Mouse (Mus musculus): ENCODE data around the gene Tanc1.

The Tanc1 gene

GRCm38 (mm10) chr2:59653306-59654165 lies 41.7 kb downstream of the Tanc1 start:
- DNase-seq = no peak

GRCm38 (mm10) chr2:59655471-59655870 lies 43.6 kb downstream of the Tanc1 start:
- no peak for DNase-seq

- DNase-seq = no peak
Measured at GRCm38 (mm10) chr2:59656680-59657079, 44.8 kb downstream of the Tanc1 start.

GRCm38 (mm10) chr2:59659686-59660085 lies 47.8 kb downstream of the Tanc1 start:
- no peak for DNase-seq

GRCm38 (mm10) chr2:59660891-59661805 lies 49.3 kb downstream of the Tanc1 start:
- DNase-seq = no peak

- DNase-seq = no peak
Measured at GRCm38 (mm10) chr2:59664803-59665567, 53.1 kb downstream of the Tanc1 start.

- DNase-seq = no peak
Measured at GRCm38 (mm10) chr2:59666533-59666932, 54.7 kb downstream of the Tanc1 start.

GRCm38 (mm10) chr2:59670087-59671060 lies 58.5 kb downstream of the Tanc1 start:
- DNase-seq = peak; percentile 85

GRCm38 (mm10) chr2:59671671-59672070 lies 59.8 kb downstream of the Tanc1 start:
- no peak for DNase-seq

- no peak for DNase-seq
Measured at GRCm38 (mm10) chr2:59672086-59672485, 60.2 kb downstream of the Tanc1 start.

- DNase-seq = no peak
Measured at GRCm38 (mm10) chr2:59672686-59673085, 60.8 kb downstream of the Tanc1 start.

GRCm38 (mm10) chr2:59673351-59673750 lies 61.5 kb downstream of the Tanc1 start:
- no peak for DNase-seq

- no peak for DNase-seq
Measured at GRCm38 (mm10) chr2:59673877-59674276, 62.0 kb downstream of the Tanc1 start.

- DNase-seq = peak; percentile 52
Measured at GRCm38 (mm10) chr2:59675270-59675995, 63.6 kb downstream of the Tanc1 start.

GRCm38 (mm10) chr2:59676041-59676440 lies 64.2 kb downstream of the Tanc1 start:
- DNase-seq = no peak

GRCm38 (mm10) chr2:59676442-59676841 lies 64.6 kb downstream of the Tanc1 start:
- DNase-seq = no peak

- DNase-seq = no peak
Measured at GRCm38 (mm10) chr2:59679424-59680020, 67.7 kb downstream of the Tanc1 start.

GRCm38 (mm10) chr2:59680736-59681135 lies 68.9 kb downstream of the Tanc1 start:
- no peak for DNase-seq

- DNase-seq = no peak
Measured at GRCm38 (mm10) chr2:59681181-59681580, 69.3 kb downstream of the Tanc1 start.

GRCm38 (mm10) chr2:59684864-59685605 lies 73.2 kb downstream of the Tanc1 start:
- no peak for DNase-seq
